Mouse (Mus musculus): ENCODE results near the gene Khk. TPM values are rescaled to one million over a fixed set of nuclear protein-coding genes. Genes with fewer than 3 reads are reported as not detected.

Khk gene
- polyA plus RNA-seq, 1 experiment, result 579 TPM

- no peak overlapping the region for H3K27ac ChIP-seq (ENCODE audit: insufficient read depth, low read depth, low read length)
- TF ChIP-seq POLR2A (IDR thresholded peaks at IDR 0.05; ENCODE audit: low read depth, low read length) (no peak), CTCF (IDR thresholded peaks at IDR 0.05; ENCODE audit: extremely low read depth, insufficient read length, insufficient replicate concordance, low read depth, low read length) (no peak)
- 82% methylated on average over 6 of the region's 6 CpGs for WGBS
- peak overlapping the region; percentile 21; the same call in 1 of the 2 replicates for H3K4me3 ChIP-seq (ENCODE audit: low read depth, low read length)
- peaks cover 12% of the 10 kb centered on the region for H3K4me1 ChIP-seq (ENCODE audit: control insufficient read depth, insufficient read depth, insufficient read length, low read length)
- no peaks in the 10 kb centered on the region for H3K27me3 ChIP-seq (ENCODE audit: control insufficient read depth, insufficient read depth, low read length)
- H3K36me3 ChIP-seq (ENCODE audit: control insufficient read depth, insufficient read depth, low read length), result peaks cover 44% of the 10 kb centered on the region
Observed at GRCm38 (mm10) chr5:30957891-30958290, 36.7 kb downstream of the Khk start.

- TF ChIP-seq POLR2A (IDR thresholded peaks at IDR 0.05; ENCODE audit: low read depth, low read length), result no peak; the same call in 1 of the 2 replicates
- TF ChIP-seq CTCF (IDR thresholded peaks at IDR 0.05; ENCODE audit: extremely low read depth, insufficient read length, insufficient replicate concordance, low read depth, low read length), result no peak
- H3K4me1 ChIP-seq (ENCODE audit: control insufficient read depth, insufficient read depth, insufficient read length, low read length), result peaks cover 10% of the 10 kb centered on the region
- peaks cover 31% of the 10 kb centered on the region for H3K36me3 ChIP-seq (ENCODE audit: control insufficient read depth, insufficient read depth, low read length)
- 9% methylated on average over 19 of the region's 19 CpGs for WGBS
- no peaks in the 10 kb centered on the region for H3K27me3 ChIP-seq (ENCODE audit: control insufficient read depth, insufficient read depth, low read length)
- H3K27ac ChIP-seq (ENCODE audit: insufficient read depth, low read depth, low read length), result peak overlapping the region; percentile 86
- H3K4me3 ChIP-seq (ENCODE audit: low read depth, low read length), result peak overlapping the region; percentile 92
Observed at GRCm38 (mm10) chr5:30959198-30959854, 38.1 kb downstream of the Khk start.

- peak within 1 kb of the TSS; percentile 86 for H3K27ac ChIP-seq (ENCODE audit: insufficient read depth, low read depth, low read length)
- H3K4me3 ChIP-seq (ENCODE audit: low read depth, low read length), result peak within 1 kb of the TSS; percentile 92
- TF ChIP-seq CTCF (IDR thresholded peaks at IDR 0.05; ENCODE audit: extremely low read depth, insufficient read length, insufficient replicate concordance, low read depth, low read length) (no peak), POLR2A (IDR thresholded peaks at IDR 0.05; ENCODE audit: low read depth, low read length) (peak; percentile 92)
- H3K36me3 ChIP-seq (ENCODE audit: control insufficient read depth, insufficient read depth, low read length), result peaks cover 24% of the 10 kb centered on the region
- WGBS, result under 1% methylated on average over 56 of the region's 56 CpGs
- H3K27me3 ChIP-seq (ENCODE audit: control insufficient read depth, insufficient read depth, low read length), result no peaks in the 10 kb centered on the region
- H3K4me1 ChIP-seq (ENCODE audit: control insufficient read depth, insufficient read depth, insufficient read length, low read length), result peaks cover 10% of the 10 kb centered on the region
Observed at GRCm38 (mm10) chr5:30959966-30960501, 38.8 kb downstream of the Khk start, which contains the start of gene Preb. Gene Preb (minus strand): TSS chr5:30960361.

- WGBS, result 81% methylated on average over 2 of the region's 2 CpGs
- peaks cover 10% of the 10 kb centered on the region for H3K4me1 ChIP-seq (ENCODE audit: control insufficient read depth, insufficient read depth, insufficient read length, low read length)
- H3K27ac ChIP-seq (ENCODE audit: insufficient read depth, low read depth, low read length), result peak overlapping the region; percentile 86
- H3K27me3 ChIP-seq (ENCODE audit: control insufficient read depth, insufficient read depth, low read length), result no peaks in the 10 kb centered on the region
- TF ChIP-seq POLR2A (IDR thresholded peaks at IDR 0.05; ENCODE audit: low read depth, low read length) (no peak), CTCF (IDR thresholded peaks at IDR 0.05; ENCODE audit: extremely low read depth, insufficient read length, insufficient replicate concordance, low read depth, low read length) (no peak)
- peaks cover 16% of the 10 kb centered on the region for H3K36me3 ChIP-seq (ENCODE audit: control insufficient read depth, insufficient read depth, low read length)
- no peak overlapping the region; the same call in 1 of the 2 replicates for H3K4me3 ChIP-seq (ENCODE audit: low read depth, low read length)
Observed at GRCm38 (mm10) chr5:30960814-30961213, 39.6 kb downstream of the Khk start.

- Histone ChIP-seq H3K27ac (ENCODE audit: insufficient read depth, low read depth, low read length) (peak overlapping the region; percentile 86), H3K27me3 (ENCODE audit: control insufficient read depth, insufficient read depth, low read length) (no peaks in the 10 kb centered on the region), H3K4me3 (ENCODE audit: low read depth, low read length) (no peak overlapping the region), H3K36me3 (ENCODE audit: control insufficient read depth, insufficient read depth, low read length) (peaks cover 13% of the 10 kb centered on the region), H3K4me1 (ENCODE audit: control insufficient read depth, insufficient read depth, insufficient read length, low read length) (peaks cover 12% of the 10 kb centered on the region)
- TF ChIP-seq CTCF (IDR thresholded peaks at IDR 0.05; ENCODE audit: extremely low read depth, insufficient read length, insufficient replicate concordance, low read depth, low read length) (no peak), POLR2A (IDR thresholded peaks at IDR 0.05; ENCODE audit: low read depth, low read length) (no peak)
- 62% methylated on average over 10 of the region's 10 CpGs for WGBS
Observed at GRCm38 (mm10) chr5:30961545-30962505, 40.6 kb downstream of the Khk start.

GRCm38 (mm10) chr5:30963916-30964315, 42.7 kb downstream of the Khk start:
- H3K27ac ChIP-seq (ENCODE audit: insufficient read depth, low read depth, low read length), result no peak overlapping the region
- no peaks in the 10 kb centered on the region for H3K36me3 ChIP-seq (ENCODE audit: control insufficient read depth, insufficient read depth, low read length)
- TF ChIP-seq POLR2A (IDR thresholded peaks at IDR 0.05; ENCODE audit: low read depth, low read length) (no peak), CTCF (IDR thresholded peaks at IDR 0.05; ENCODE audit: extremely low read depth, insufficient read length, insufficient replicate concordance, low read depth, low read length) (no peak)
- peaks cover 12% of the 10 kb centered on the region for H3K4me1 ChIP-seq (ENCODE audit: control insufficient read depth, insufficient read depth, insufficient read length, low read length)
- no peak overlapping the region for H3K4me3 ChIP-seq (ENCODE audit: low read depth, low read length)
- no peaks in the 10 kb centered on the region for H3K27me3 ChIP-seq (ENCODE audit: control insufficient read depth, insufficient read depth, low read length)
- 95% methylated on average over 3 of the region's 3 CpGs for WGBS
